16 mouse cellular contexts compared by ENCODE assay signal in the genomic region with DNA sequence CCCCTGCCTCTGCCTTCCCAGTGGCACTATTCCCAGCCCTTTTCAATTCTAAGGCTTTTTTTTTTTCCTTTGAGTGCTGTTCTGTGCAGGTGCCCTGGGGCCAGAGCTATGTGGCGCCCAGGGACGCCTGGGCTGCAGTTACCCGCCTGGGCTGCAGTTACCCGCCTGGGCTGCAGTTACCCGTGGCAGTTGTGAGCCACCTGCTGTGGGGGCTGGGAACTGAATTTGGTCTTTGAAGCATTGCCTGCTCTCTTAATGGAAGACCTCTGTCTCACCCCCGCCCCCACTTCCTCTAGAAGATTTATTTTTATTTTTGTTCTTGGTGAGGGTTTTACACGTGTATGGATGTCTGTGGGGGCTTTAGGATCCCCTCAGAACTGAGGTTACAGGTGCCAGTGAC. TPM values are rescaled to one million over a fixed set of nuclear protein-coding genes. Genes with fewer than 3 reads are reported as not detected.
A peak's percentile ranks its signal among the peaks of the same experiment; 100 is the strongest.
DNase-seq lines count a peak whose midpoint lies in the region; ATAC-seq lines count a peak whose summit lies in the region.
"Had no signal": no experiment of that assay in that cellular context is flagged by ENCODE, and none has a peak within 500 bp of the region (broad histone marks: within the 10 kb centered on the region; RNA-seq: fewer than 3 reads in every experiment).

No protein-coding gene starts in this region.

- H3K27ac ChIP-seq in liver, embryonic 12.5 days = no peak overlapping the region
- no peak overlapping the region for H3K27ac ChIP-seq in liver, embryonic 11.5 days (ENCODE audit: low read depth, low read length)
- H3K27ac ChIP-seq: embryonic facial prominence, embryonic 15.5 days; neural tube, embryonic 12.5 days had no signal

- 0 out of 2 replicates have a peak, but pooled peaks have one; percentile 27 for ATAC-seq in liver, embryonic 12.5 days
- ATAC-seq in liver, embryonic 11.5 days (replicated peaks; ENCODE audit: low FRiP score) = no peak
- peak; percentile 59 for ATAC-seq in common myeloid progenitor, adult 5-6 weeks (replicated peaks; ENCODE audit: low read depth, poor library complexity, severe bottlenecking)
- ATAC-seq: forebrain, embryonic 16.5 days had no signal

- no peaks in the 10 kb centered on the region for H3K9me3 ChIP-seq in liver, embryonic 12.5 days (replicated peaks)
- H3K9me3 ChIP-seq in liver, embryonic 11.5 days (ENCODE audit: control insufficient read depth, low read length) = no peaks in the 10 kb centered on the region
- H3K9me3 ChIP-seq: embryonic facial prominence, embryonic 15.5 days; neural tube, embryonic 12.5 days had no signal

- no peak overlapping the region for H3K4me2 ChIP-seq in liver, embryonic 12.5 days
- no peak overlapping the region for H3K4me2 ChIP-seq in liver, embryonic 11.5 days
- H3K4me2 ChIP-seq: embryonic facial prominence, embryonic 15.5 days; lung, embryonic 14.5 days; midbrain, embryonic 11.5 days; neural tube, embryonic 12.5 days had no signal

- H3K4me1 ChIP-seq in liver, embryonic 12.5 days = peaks cover 39% of the 10 kb centered on the region
- peaks cover 10% of the 10 kb centered on the region for H3K4me1 ChIP-seq in liver, embryonic 11.5 days (replicated peaks; ENCODE audit: control insufficient read depth, insufficient read depth, low read length)
- H3K4me1 ChIP-seq: neural tube, embryonic 12.5 days had no signal

- no peak overlapping the region for H3K9ac ChIP-seq in liver, embryonic 12.5 days
- no peak overlapping the region for H3K9ac ChIP-seq in liver, embryonic 11.5 days (ENCODE audit: low read depth, low read length)
- H3K9ac ChIP-seq: embryonic facial prominence, embryonic 15.5 days; lung, embryonic 14.5 days; neural tube, embryonic 12.5 days had no signal

- DNase-seq in liver, embryonic 11.5 days (ENCODE audit: low spot score) = no peak
- DNase-seq in spleen, adult 18-20 months = peak; percentile 44 to 47
- peak; percentile 77 to 87 for DNase-seq in thymus, postnatal 36 days
- DNase-seq in lung, postnatal 10 days = no peak
- DNase-seq in kidney, postnatal 25 days = no peak
- no peak for DNase-seq in c-Kit-positive CD71-positive TER-119-positive erythroid progenitor cells, embryonic 14.5 days (ENCODE audit: low spot score)
- DNase-seq: cerebellum, postnatal 36 days; heart, postnatal 14 days; lung, embryonic 14.5 days; retina, postnatal 1 day had no signal

- H3K4me3 ChIP-seq in liver, embryonic 12.5 days = no peak overlapping the region
- no peak overlapping the region for H3K4me3 ChIP-seq in liver, embryonic 11.5 days (ENCODE audit: low read depth, low read length)
- H3K4me3 ChIP-seq: embryonic facial prominence, embryonic 15.5 days; neural tube, embryonic 12.5 days had no signal

- 60% methylated on average over 7 of the region's 7 CpGs for WGBS in liver, embryonic 12.5 days (ENCODE audit: insufficient replicate concordance)
- WGBS in liver, embryonic 11.5 days = 71% methylated on average over 7 of the region's 7 CpGs

- H3K27me3 ChIP-seq in liver, embryonic 12.5 days (replicated peaks) = no peaks in the 10 kb centered on the region
- H3K27me3 ChIP-seq in liver, embryonic 11.5 days (replicated peaks; ENCODE audit: control insufficient read depth, insufficient read depth, low read length) = no peaks in the 10 kb centered on the region
- H3K27me3 ChIP-seq: embryonic facial prominence, embryonic 15.5 days; neural tube, embryonic 12.5 days had no signal

- peaks cover 98% of the 10 kb centered on the region for H3K36me3 ChIP-seq in liver, embryonic 12.5 days
- H3K36me3 ChIP-seq in liver, embryonic 11.5 days (ENCODE audit: control insufficient read depth, insufficient read depth, low read length) = peaks cover 58% of the 10 kb centered on the region

RNA-seq across cellular contexts. Expression of gene Rest, which starts 7.9 kb away (rescaled TPM):
- polyA plus RNA-seq in liver, embryonic 12.5 days (2016; fragmentation: Nextera tagmentation; extraction: Ambion mirVana) = 12.3 and 12.9 TPM in 2 replicates
- polyA plus RNA-seq in liver, embryonic 11.5 days (2014; fragmentation: Nextera tagmentation; extraction: Ambion mirVana) = 21.8 and 22.7 TPM in 2 replicates
- total RNA-seq in common myeloid progenitor, adult 5-6 weeks (2017) = 49.7 and 61.6 TPM in 2 replicates

RNA-seq across cellular contexts. Expression of gene Noa1, which starts 36.7 kb away (rescaled TPM):
- 40.7 and 44.9 TPM in 2 replicates for polyA plus RNA-seq in liver, embryonic 12.5 days (2016; fragmentation: Nextera tagmentation; extraction: Ambion mirVana)
- polyA plus RNA-seq in liver, embryonic 11.5 days (2014; fragmentation: Nextera tagmentation; extraction: Ambion mirVana) = 57.7 and 61.8 TPM in 2 replicates
- total RNA-seq in common myeloid progenitor, adult 5-6 weeks (2017) = 20.3 and 40.9 TPM in 2 replicates

RNA-seq across cellular contexts. Expression of gene Polr2b, which starts 36.8 kb away (rescaled TPM):
- 46.0 and 49.1 TPM in 2 replicates for polyA plus RNA-seq in liver, embryonic 12.5 days (2016; fragmentation: Nextera tagmentation; extraction: Ambion mirVana)
- 70.0 and 81.3 TPM in 2 replicates for polyA plus RNA-seq in liver, embryonic 11.5 days (2014; fragmentation: Nextera tagmentation; extraction: Ambion mirVana)
- total RNA-seq in common myeloid progenitor, adult 5-6 weeks (2017) = 160 and 171 TPM in 2 replicates

Comparison
In these comparisons a context has a peak if more than half of its experiments do, and no peak if none do; other contexts are left out.
1. DNase-seq: peak in spleen, adult 18-20 months (2 of 2) and thymus, postnatal 36 days (2 of 2); none in liver, embryonic 11.5 days (single experiment), lung, postnatal 10 days (single experiment), kidney, postnatal 25 days (0 of 2) and c-Kit-positive CD71-positive TER-119-positive erythroid progenitor cells, embryonic 14.5 days (single experiment).